In genomic region chr2:91015386-91015785, GRCm38 (mm10) we compare ENCODE assay signal across 14 mouse cellular contexts. TPM values are rescaled to one million over a fixed set of nuclear protein-coding genes. Genes with fewer than 3 reads are reported as not detected.
DNase-seq lines count a peak whose midpoint lies in the region; ATAC-seq and TF ChIP-seq lines count a peak whose summit lies in the region.
"Had no signal": no experiment of that assay in that cellular context is flagged by ENCODE, and none has a peak within 500 bp of the region (broad histone marks: within the 10 kb centered on the region; RNA-seq: fewer than 3 reads in every experiment).

No protein-coding gene starts in this region.

- 88% methylated on average over 4 of the region's 4 CpGs for WGBS in heart, embryonic 11.5 days (ENCODE audit: insufficient replicate concordance)
- 89% methylated on average over 4 of the region's 4 CpGs for WGBS in liver, embryonic 12.5 days (ENCODE audit: insufficient replicate concordance)
- WGBS in midbrain, postnatal 0 days: 77% methylated on average over 4 of the region's 4 CpGs

- H3K4me2 ChIP-seq in heart, embryonic 11.5 days: no peak overlapping the region
- H3K4me2 ChIP-seq in liver, embryonic 12.5 days: no peak overlapping the region
- no peak overlapping the region for H3K4me2 ChIP-seq in midbrain, postnatal 0 days (ENCODE audit: low read depth, low read length, poor library complexity, severe bottlenecking)
- H3K4me2 ChIP-seq: forebrain, embryonic 15.5 days had no signal

- DNase-seq in heart, adult 8-10 months (ENCODE audit: low spot score): peak; percentile 14
- DNase-seq in liver: no peak
- DNase-seq in cerebellum, adult 9-11 months: peak; percentile 89
- no peak for DNase-seq in midbrain, postnatal 0 days (ENCODE audit: low spot score)
- DNase-seq in left cerebral cortex, adult 11 months (ENCODE audit: low spot score): no peak
- DNase-seq: heart, postnatal 14 days; thymus, adult 2 months had no signal

- no peaks in the 10 kb centered on the region for H3K4me1 ChIP-seq in heart, embryonic 11.5 days (ENCODE audit: control insufficient read depth, insufficient read depth, low read length)
- H3K4me1 ChIP-seq in liver, embryonic 12.5 days: peaks cover 15% of the 10 kb centered on the region; the same call in 1 of the 2 replicates
- H3K4me1 ChIP-seq in midbrain, postnatal 0 days (ENCODE audit: insufficient read depth, low read length): no peaks in the 10 kb centered on the region
- H3K4me1 ChIP-seq: forebrain, embryonic 15.5 days had no signal

- H3K9me3 ChIP-seq in heart, embryonic 11.5 days (replicated peaks; ENCODE audit: control insufficient read depth, low read length): no peaks in the 10 kb centered on the region
- no peaks in the 10 kb centered on the region for H3K9me3 ChIP-seq in liver, embryonic 12.5 days (replicated peaks)
- H3K9me3 ChIP-seq in midbrain, postnatal 0 days (ENCODE audit: low read length): no peaks in the 10 kb centered on the region
- H3K9me3 ChIP-seq: forebrain, embryonic 15.5 days; megakaryocyte, embryonic 14.5 days had no signal

- TF ChIP-seq CTCF in midbrain, postnatal 0 days (IDR thresholded peaks at IDR 0.05): no peak

- H3K9ac ChIP-seq in heart, embryonic 11.5 days (ENCODE audit: low read depth, low read length): no peak overlapping the region
- no peak overlapping the region for H3K9ac ChIP-seq in liver, embryonic 12.5 days
- no peak overlapping the region for H3K9ac ChIP-seq in midbrain, postnatal 0 days (replicated peaks; ENCODE audit: low read length, poor library complexity, severe bottlenecking)
- H3K9ac ChIP-seq: forebrain, embryonic 15.5 days had no signal

- no peaks in the 10 kb centered on the region for H3K27me3 ChIP-seq in heart, embryonic 11.5 days (ENCODE audit: control insufficient read depth, insufficient read depth, low read length)
- no peaks in the 10 kb centered on the region for H3K27me3 ChIP-seq in liver, embryonic 12.5 days (replicated peaks)
- H3K27me3 ChIP-seq in midbrain, postnatal 0 days (ENCODE audit: insufficient read depth, low read length): no peaks in the 10 kb centered on the region
- H3K27me3 ChIP-seq: forebrain, embryonic 15.5 days; megakaryocyte, embryonic 14.5 days had no signal

- ATAC-seq in heart, embryonic 11.5 days (replicated peaks; ENCODE audit: insufficient number of reproducible peaks, low FRiP score, low TSS enrichment): no peak
- no peak for ATAC-seq in liver, embryonic 12.5 days
- no peak for ATAC-seq in midbrain, postnatal 0 days (ENCODE audit: low FRiP score)
- ATAC-seq: activated CD4-positive, CD25-positive, alpha-beta regulatory T cell, adult 4 months; CD4-positive, CD25-positive, alpha-beta regulatory T cell, adult 4 months; forebrain, embryonic 15.5 days; lung, postnatal 0 days had no signal

- H3K36me3 ChIP-seq in heart, embryonic 11.5 days (ENCODE audit: control insufficient read depth, insufficient read depth, low read length): peaks cover 29% of the 10 kb centered on the region
- peaks cover 98% of the 10 kb centered on the region for H3K36me3 ChIP-seq in liver, embryonic 12.5 days
- H3K36me3 ChIP-seq in midbrain, postnatal 0 days (ENCODE audit: insufficient read depth, low read length): peaks cover 55% of the 10 kb centered on the region

- no peak overlapping the region for H3K27ac ChIP-seq in heart, embryonic 11.5 days (ENCODE audit: low read depth, low read length)
- H3K27ac ChIP-seq in liver, embryonic 12.5 days: 0 out of 2 replicates have a peak overlapping the region, but pooled peaks have one; percentile 12
- H3K27ac ChIP-seq in midbrain, postnatal 0 days (ENCODE audit: low read depth, low read length): no peak overlapping the region
- H3K27ac ChIP-seq: forebrain, embryonic 15.5 days had no signal

- H3K4me3 ChIP-seq in heart, embryonic 11.5 days (ENCODE audit: low read depth, low read length): no peak overlapping the region
- H3K4me3 ChIP-seq in liver, embryonic 12.5 days: no peak overlapping the region
- no peak overlapping the region for H3K4me3 ChIP-seq in midbrain, postnatal 0 days (ENCODE audit: low read depth, low read length)
- H3K4me3 ChIP-seq: forebrain, embryonic 15.5 days; megakaryocyte, embryonic 14.5 days had no signal

RNA-seq across cellular contexts. Expression of gene Rapsn, which starts 20.0 kb away (rescaled TPM):
- total RNA-seq in heart, adult 8-10 months (2022): 10 to 100 TPM; 15.4 to 19.4 (median 16.4) TPM
- 11.1 and 11.3 TPM in 2 replicates for polyA plus RNA-seq in heart, embryonic 11.5 days (2014; fragmentation: Nextera tagmentation; extraction: Ambion mirVana)
- polyA plus RNA-seq in liver, embryonic 12.5 days (2016; fragmentation: Nextera tagmentation; extraction: Ambion mirVana): 0.57 and 0.94 TPM in 2 replicates
- total RNA-seq in midbrain, postnatal 0 days (2014; rRNA removed): 1.7 and 2.4 TPM in 2 replicates
- polyA plus RNA-seq in midbrain, postnatal 0 days (2015; fragmentation: Nextera tagmentation; extraction: Ambion mirVana): 0.97 and 1.2 TPM in 2 replicates

RNA-seq across cellular contexts. Expression of gene Psmc3, which starts 38.4 kb away (rescaled TPM):
- total RNA-seq in heart, adult 8-10 months (2022): 100 to 1,000 TPM; 192 to 274 (median 220) TPM
- polyA plus RNA-seq in heart, embryonic 11.5 days (2014; fragmentation: Nextera tagmentation; extraction: Ambion mirVana): 316 and 322 TPM in 2 replicates
- 220 and 223 TPM in 2 replicates for polyA plus RNA-seq in liver, embryonic 12.5 days (2016; fragmentation: Nextera tagmentation; extraction: Ambion mirVana)
- total RNA-seq in midbrain, postnatal 0 days (2014; rRNA removed): 166 and 183 TPM in 2 replicates
- polyA plus RNA-seq in midbrain, postnatal 0 days (2015; fragmentation: Nextera tagmentation; extraction: Ambion mirVana): 245 and 253 TPM in 2 replicates

RNA-seq across cellular contexts. Expression of gene Slc39a13, which starts 54.8 kb away (rescaled TPM):
- total RNA-seq in heart, adult 8-10 months (2022): 10 to 100 TPM; 19.0 to 26.0 (median 23.6) TPM
- polyA plus RNA-seq in heart, embryonic 11.5 days (2014; fragmentation: Nextera tagmentation; extraction: Ambion mirVana): 34.0 and 36.3 TPM in 2 replicates
- polyA plus RNA-seq in liver, embryonic 12.5 days (2016; fragmentation: Nextera tagmentation; extraction: Ambion mirVana): 15.1 and 15.3 TPM in 2 replicates
- 34.1 and 40.3 TPM in 2 replicates for total RNA-seq in midbrain, postnatal 0 days (2014; rRNA removed)
- 22.7 and 26.3 TPM in 2 replicates for polyA plus RNA-seq in midbrain, postnatal 0 days (2015; fragmentation: Nextera tagmentation; extraction: Ambion mirVana)

Comparison
In these comparisons a context has a peak if more than half of its experiments do, and no peak if none do; other contexts are left out.
1. DNase-seq: peak in heart, adult 8-10 months (single experiment) and cerebellum, adult 9-11 months (single experiment); none in liver (single experiment), midbrain, postnatal 0 days (single experiment) and left cerebral cortex, adult 11 months (single experiment).